Mouse (Mus musculus) cerebellum, adult 2 months (tissue): Measurements from ENCODE around the gene Adal.

Source experiments
- CTCF ChIP-seq: fragments of 200-500 bp; IDR thresholded peaks from 2 replicates; pipeline ENCODE4 v1.5.1; 2011; ENCODE audit warnings: low read depth, mild to moderate bottlenecking, control low read depth, low read length, moderate library complexity, borderline replicate concordance; ENCODE audit not compliant: insufficient read depth
- POLR2A ChIP-seq: fragments of 200-500 bp; IDR thresholded peaks from 2 replicates; pipeline ENCODE4 v1.6.1; 2011; ENCODE audit warnings: low read length, control low read depth, borderline replicate concordance; ENCODE audit not compliant: insufficient read depth

GRCm38 (mm10) chr2:121132822-121133221 lies 7.4 kb upstream of the Adal start:
- TF ChIP-seq CTCF: no peak
- TF ChIP-seq POLR2A: no peak
